Mouse (Mus musculus) neural tube, embryonic 11.5 days (tissue): ENCODE measurements around the gene B4galnt4. TPM values are rescaled to one million over a fixed set of nuclear protein-coding genes. Genes with fewer than 3 reads are reported as not detected.

ENCODE experiments used
- ATAC-seq: fragments of 200-750 bp; cut with Nextera tagmentation; 2 replicates; pipeline ENCODE4 v1.8.0; 2017; ENCODE audit warnings: moderate number of reproducible peaks, mild to moderate bottlenecking, moderate TSS enrichment, moderate library complexity; ENCODE audit not compliant: insufficient read depth, low FRiP score, low TSS enrichment
- DNase-seq: peaks from one replicate; pipeline ENCODE4 v3.0.0-alpha.2; 2015; ENCODE audit warnings: low spot score
- H3K27ac ChIP-seq: fragments of 300-500 bp; sonication (generic); 2 replicates; pipeline ENCODE4 v1.5.1; 2014; ENCODE audit warnings: low read depth, mild to moderate bottlenecking, low read length
- H3K27me3 ChIP-seq: fragments of 300-500 bp; sonication (generic); 2 replicates; pipeline ENCODE4 v1.6.1; 2014; ENCODE audit warnings: mild to moderate bottlenecking, low read length, mixed read lengths; ENCODE audit not compliant: control insufficient read depth, insufficient read depth
- H3K36me3 ChIP-seq: fragments of 300-500 bp; sonication (generic); 2 replicates; pipeline ENCODE4 v1.6.1; 2014; ENCODE audit warnings: mild to moderate bottlenecking, low read length, moderate library complexity, mixed read lengths; ENCODE audit not compliant: control insufficient read depth, insufficient read depth
- H3K4me1 ChIP-seq: fragments of 300-500 bp; sonication (generic); 2 replicates; pipeline ENCODE4 v1.6.1; 2014; ENCODE audit warnings: low read length, mixed read lengths; ENCODE audit not compliant: control insufficient read depth, insufficient read depth
- H3K4me2 ChIP-seq: fragments of 300-500 bp; sonication (generic); 2 replicates; pipeline ENCODE4 v1.6.1; 2014; ENCODE audit warnings: low read depth, mild to moderate bottlenecking, moderate library complexity
- H3K4me3 ChIP-seq: fragments of 300-500 bp; sonication (generic); 2 replicates; pipeline ENCODE4 v1.5.1; 2014; ENCODE audit warnings: low read depth, low read length
- H3K9ac ChIP-seq: fragments of 300-500 bp; sonication (generic); 2 replicates; pipeline ENCODE4 v1.6.1; 2014; ENCODE audit warnings: mild to moderate bottlenecking, low read length
- H3K9me3 ChIP-seq: fragments of 300-500 bp; sonication (generic); 2 replicates; pipeline ENCODE4 v1.6.1; 2016; ENCODE audit warnings: low read length; ENCODE audit not compliant: control insufficient read depth
- WGBS: fragments of 180-500 bp; shearing (Covaris S2); extraction: QIAGEN DNeasy Blood & Tissue Kit; methylation state at CpG from one replicate; pipeline ENCODE4 v1.1.7; 2014; 5-methylcytosine and 5-hydroxymethylcytosine counted together
- polyA plus RNA-seq: library from polyadenylated mRNA; unstranded; fragments of >200 nt; fragmentation: Nextera tagmentation; extraction: Ambion mirVana; gene quantifications from 2 replicates; pipeline ENCODE4 v1.2.1, GENCODE M21; 2014

Gene B4galnt4
- polyA plus RNA-seq, 1 experiment from 2014 or later, result 17.1 TPM

DNA sequence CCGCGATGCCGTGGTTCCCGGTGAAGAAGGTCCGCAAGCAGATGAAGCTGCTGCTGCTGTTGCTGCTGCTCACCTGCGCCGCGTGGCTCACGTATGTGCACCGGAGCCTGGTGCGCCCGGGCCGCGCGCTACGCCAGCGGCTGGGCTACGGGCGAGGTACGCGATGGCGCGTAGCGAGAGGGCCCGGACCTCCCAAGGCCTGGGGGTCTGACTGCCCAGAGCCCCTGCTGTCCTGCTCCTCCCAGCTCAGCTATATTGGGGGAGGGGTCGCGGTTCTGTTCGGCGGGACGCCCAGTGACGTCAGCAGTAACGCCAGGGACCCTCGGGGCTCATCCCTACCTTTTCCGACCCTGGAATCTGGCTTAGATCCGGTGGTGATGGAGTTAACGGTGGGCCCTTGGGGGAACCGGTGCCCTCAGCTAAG, 377 bp downstream of the B4galnt4 start:
- peak overlapping the region; percentile 90 for H3K9ac ChIP-seq
- H3K4me2 ChIP-seq, result peak overlapping the region; percentile 92
- peak; percentile 72 for ATAC-seq
- 0% methylated on average over 37 of the region's 37 CpGs for WGBS
- peak; percentile 58 for DNase-seq
- peaks cover 12% of the 10 kb centered on the region for H3K4me1 ChIP-seq
- peaks cover 7% of the 10 kb centered on the region; the same call in 1 of the 2 replicates for H3K36me3 ChIP-seq
- peak overlapping the region; percentile 79 for H3K4me3 ChIP-seq
- H3K9me3 ChIP-seq, result no peaks in the 10 kb centered on the region
- H3K27ac ChIP-seq, result peak overlapping the region; percentile 75
- no peaks in the 10 kb centered on the region for H3K27me3 ChIP-seq

DNA sequence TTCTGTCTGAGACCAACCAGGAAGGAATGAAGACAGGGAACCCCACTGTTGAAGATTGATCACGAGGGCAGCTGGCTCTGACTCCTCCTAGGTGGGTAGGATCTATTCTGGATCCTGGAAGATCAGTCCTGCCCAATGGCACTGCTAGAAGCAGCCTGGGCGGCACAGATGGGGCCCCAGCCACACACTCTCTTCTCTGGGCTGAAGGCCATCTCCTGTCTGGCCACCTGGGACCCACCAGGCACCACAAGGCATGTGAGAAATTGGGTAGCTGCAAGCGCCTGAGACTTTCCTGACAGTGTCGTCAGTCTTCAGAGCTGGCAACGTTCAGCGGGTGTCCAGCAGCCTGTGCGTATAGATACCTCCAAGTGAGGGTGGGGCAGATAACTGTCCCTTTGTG, 1.6 kb downstream of the B4galnt4 start:
- no peak overlapping the region for H3K4me3 ChIP-seq
- H3K36me3 ChIP-seq, result peaks cover 7% of the 10 kb centered on the region; the same call in 1 of the 2 replicates
- no peak for ATAC-seq
- DNase-seq, result no peak
- peaks cover 12% of the 10 kb centered on the region for H3K4me1 ChIP-seq
- no peak overlapping the region for H3K27ac ChIP-seq
- WGBS, result 84% methylated on average over 7 of the region's 7 CpGs
- peak overlapping the region; percentile 19 for H3K9ac ChIP-seq
- no peaks in the 10 kb centered on the region for H3K9me3 ChIP-seq
- H3K4me2 ChIP-seq, result no peak overlapping the region
- no peaks in the 10 kb centered on the region for H3K27me3 ChIP-seq

DNA sequence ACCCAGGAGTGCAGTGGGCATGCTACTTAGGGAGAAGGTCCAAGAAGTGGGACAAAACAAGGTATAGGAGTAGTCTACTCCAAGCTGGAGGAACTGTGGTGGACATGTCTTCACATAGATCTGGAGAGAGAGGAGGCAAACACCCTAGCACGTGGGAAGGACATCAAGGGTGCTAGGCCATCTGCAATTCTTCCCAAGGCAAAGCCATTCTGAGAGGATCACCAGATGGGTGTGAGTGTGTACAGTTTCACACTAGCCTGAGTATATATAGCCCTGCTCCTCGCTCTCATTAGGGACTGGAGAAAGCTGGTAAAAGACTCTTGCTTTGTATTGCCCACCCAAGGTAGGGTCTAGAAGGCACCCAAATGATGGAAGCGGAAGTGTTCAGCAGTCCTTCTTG, 2.4 kb downstream of the B4galnt4 start:
- ATAC-seq (no peak), DNase-seq (no peak)
- Histone ChIP-seq H3K36me3 (peaks cover 14% of the 10 kb centered on the region), H3K27ac (no peak overlapping the region), H3K4me1 (peaks cover 12% of the 10 kb centered on the region), H3K27me3 (no peaks in the 10 kb centered on the region), H3K4me2 (no peak overlapping the region), H3K4me3 (no peak overlapping the region), H3K9me3 (no peaks in the 10 kb centered on the region), H3K9ac (no peak overlapping the region)
- 87% methylated on average over 3 of the region's 3 CpGs for WGBS

DNA sequence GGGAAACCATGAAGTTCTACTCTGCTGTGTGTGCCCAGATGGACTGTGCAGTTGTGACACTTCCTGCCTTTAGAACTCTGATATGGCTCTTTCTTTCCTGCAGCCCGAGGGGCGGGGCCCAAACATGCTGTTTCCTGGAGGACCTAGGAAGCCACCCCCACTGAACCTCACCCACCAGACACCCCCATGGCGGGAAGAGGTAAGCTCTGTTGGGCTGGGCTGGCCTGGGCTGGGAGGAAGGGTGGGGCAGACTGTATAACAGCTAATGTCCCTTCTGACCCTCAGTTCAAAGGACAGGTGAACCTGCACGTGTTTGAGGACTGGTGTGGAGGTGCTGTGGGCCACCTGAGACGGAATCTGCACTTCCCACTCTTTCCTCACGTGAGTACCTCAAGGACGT, 3.3 kb downstream of the B4galnt4 start:
- DNase-seq (no peak), ATAC-seq (no peak)
- Histone ChIP-seq H3K4me1 (peaks cover 12% of the 10 kb centered on the region), H3K36me3 (peaks cover 14% of the 10 kb centered on the region), H3K27me3 (no peaks in the 10 kb centered on the region), H3K4me2 (no peak overlapping the region), H3K27ac (no peak overlapping the region), H3K9ac (no peak overlapping the region), H3K9me3 (no peaks in the 10 kb centered on the region), H3K4me3 (no peak overlapping the region)
- WGBS, result 94% methylated on average over 7 of the region's 7 CpGs

DNA sequence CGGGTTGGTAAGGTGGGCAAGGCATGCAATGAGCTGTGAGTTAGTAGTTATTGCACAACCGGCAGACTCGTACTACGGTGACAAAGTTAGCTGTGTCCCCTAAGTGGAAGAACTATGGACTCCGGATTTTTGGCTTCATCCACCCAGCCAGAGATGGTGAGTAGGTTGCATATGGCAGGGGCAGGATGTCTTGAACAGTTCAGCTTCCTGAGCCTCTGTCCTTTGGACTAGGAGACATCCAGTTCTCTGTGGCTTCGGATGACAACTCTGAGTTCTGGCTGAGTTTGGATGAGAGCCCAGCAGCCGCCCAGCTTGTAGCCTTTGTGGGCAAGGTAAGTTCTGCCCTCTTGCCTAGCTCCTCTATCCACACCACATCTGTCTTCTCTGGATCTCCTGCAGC, 3.7 kb downstream of the B4galnt4 start:
- no peak overlapping the region for H3K4me3 ChIP-seq
- no peaks in the 10 kb centered on the region for H3K9me3 ChIP-seq
- H3K4me1 ChIP-seq, result peaks cover 12% of the 10 kb centered on the region
- H3K4me2 ChIP-seq, result no peak overlapping the region
- peaks cover 14% of the 10 kb centered on the region for H3K36me3 ChIP-seq
- ATAC-seq, result no peak
- no peak overlapping the region for H3K27ac ChIP-seq
- WGBS, result 96% methylated on average over 7 of the region's 7 CpGs
- no peaks in the 10 kb centered on the region for H3K27me3 ChIP-seq
- H3K9ac ChIP-seq, result no peak overlapping the region
- DNase-seq, result no peak

DNA sequence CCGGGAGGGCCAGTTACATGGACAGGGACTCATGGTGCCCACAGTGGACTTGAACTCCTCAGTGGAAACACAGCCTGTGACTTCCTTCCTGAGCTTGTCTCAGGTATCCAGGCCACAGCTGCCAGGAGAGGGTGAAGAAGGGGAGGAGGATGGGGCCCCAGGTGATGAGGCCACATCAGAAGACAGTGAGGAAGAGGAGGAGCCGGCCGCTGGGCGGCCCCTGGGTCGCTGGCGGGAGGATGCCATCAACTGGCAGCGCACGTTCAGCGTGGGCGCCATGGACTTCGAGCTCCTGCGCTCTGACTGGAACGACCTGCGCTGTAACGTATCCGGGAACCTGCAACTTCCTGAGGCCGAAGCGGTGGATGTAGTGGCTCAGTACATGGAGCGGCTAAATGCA, 7.4 kb downstream of the B4galnt4 start:
- no peak overlapping the region for H3K4me2 ChIP-seq
- ATAC-seq, result no peak
- peaks cover 14% of the 10 kb centered on the region for H3K36me3 ChIP-seq
- H3K9ac ChIP-seq, result no peak overlapping the region
- H3K4me3 ChIP-seq, result no peak overlapping the region
- H3K27me3 ChIP-seq, result peaks cover 17% of the 10 kb centered on the region
- 69% methylated on average over 19 of the region's 19 CpGs for WGBS
- H3K27ac ChIP-seq, result no peak overlapping the region
- H3K9me3 ChIP-seq, result no peaks in the 10 kb centered on the region
- H3K4me1 ChIP-seq, result no peaks in the 10 kb centered on the region
- DNase-seq, result no peak

DNA sequence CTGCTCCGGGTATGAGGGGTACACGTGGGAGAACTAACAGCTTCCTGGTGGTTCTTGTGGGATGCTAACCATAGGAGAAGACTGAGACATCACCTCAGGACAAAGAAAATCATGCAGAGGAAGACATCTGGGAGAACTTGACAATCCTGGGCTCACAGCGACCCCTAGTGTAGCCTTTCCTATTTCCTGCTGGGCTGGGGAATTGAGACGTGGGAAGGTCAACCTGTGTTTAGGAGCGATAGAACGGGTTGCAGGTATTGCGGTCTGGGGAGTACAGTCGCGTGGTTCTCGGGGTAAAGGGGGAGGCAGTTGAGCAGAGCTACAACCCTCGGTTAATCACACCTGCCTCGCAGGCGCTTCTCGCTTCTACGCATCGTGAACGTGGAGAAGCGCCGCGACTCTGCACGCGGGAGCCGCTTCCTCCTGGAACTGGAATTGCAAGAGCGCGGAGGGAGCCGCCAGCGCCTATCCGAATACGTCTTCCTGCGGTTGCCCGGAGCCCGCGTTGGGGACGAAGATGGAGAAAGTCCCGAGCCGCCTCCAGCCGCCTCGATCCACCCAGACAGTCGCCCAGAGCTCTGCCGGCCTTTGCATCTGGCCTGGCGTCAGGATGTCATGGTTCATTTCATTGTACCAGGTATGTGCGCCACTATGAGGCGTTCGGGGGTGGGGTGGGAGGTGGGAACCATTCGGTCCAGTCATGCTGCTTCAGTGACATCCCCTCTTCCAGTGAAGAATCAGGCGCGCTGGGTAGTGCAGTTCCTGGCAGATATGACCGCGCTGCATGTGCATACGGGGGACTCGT, 9.4 kb downstream of the B4galnt4 start:
- peak; percentile 85 for DNase-seq
- H3K27ac ChIP-seq, result 0 out of 2 replicates have a peak overlapping the region, but pooled peaks have one; percentile 6
- H3K9ac ChIP-seq, result peak overlapping the region; percentile 54
- H3K9me3 ChIP-seq, result no peaks in the 10 kb centered on the region
- H3K27me3 ChIP-seq, result peaks cover 17% of the 10 kb centered on the region
- H3K36me3 ChIP-seq, result peaks cover 7% of the 10 kb centered on the region; the same call in 1 of the 2 replicates
- under 1% methylated on average over 51 of the region's 51 CpGs for WGBS
- H3K4me2 ChIP-seq, result peak overlapping the region; percentile 63
- H3K4me1 ChIP-seq, result no peaks in the 10 kb centered on the region
- ATAC-seq, result peak; percentile 22
- peak overlapping the region; percentile 23 for H3K4me3 ChIP-seq

DNA sequence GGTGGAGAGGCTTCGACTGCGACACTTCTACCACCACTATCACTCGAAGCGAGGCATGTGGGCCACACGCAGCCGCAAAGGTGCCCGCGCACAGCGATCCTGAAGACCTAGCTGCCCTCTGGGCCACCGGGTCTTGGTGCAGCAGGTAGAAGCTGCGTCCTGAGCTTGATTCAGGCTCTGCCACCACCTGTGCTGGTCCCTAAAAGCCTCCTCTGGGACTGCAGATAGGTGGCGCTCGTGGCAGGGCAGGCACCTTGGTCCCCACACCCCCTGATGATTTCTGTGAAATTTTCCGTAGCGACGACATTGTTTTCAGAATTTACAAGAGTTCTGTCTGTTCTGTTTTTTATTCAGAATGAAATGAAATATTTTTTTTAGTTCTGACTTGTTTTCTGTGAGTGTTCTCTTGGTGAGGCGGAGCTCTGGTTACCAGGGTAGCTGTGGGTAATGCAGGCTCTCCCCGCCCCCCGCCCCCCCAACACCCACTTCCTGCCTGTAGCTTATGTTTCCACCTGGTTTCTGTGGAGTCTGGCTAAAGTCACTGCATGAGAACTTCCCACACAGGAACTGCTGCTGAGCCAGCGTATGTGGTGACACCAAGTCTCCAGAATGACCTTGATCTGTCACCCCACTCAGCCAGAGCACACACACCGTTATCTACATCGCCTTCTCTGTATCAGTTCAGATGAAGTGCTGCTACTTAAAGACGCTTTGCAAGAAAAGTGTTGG, 11.3 kb downstream of the B4galnt4 start:
- no peak overlapping the region for H3K4me2 ChIP-seq
- 33% methylated on average over 23 of the region's 23 CpGs for WGBS

More for the DNA sequence above, 11.3 kb downstream of the B4galnt4 start:
- ATAC-seq, result no peak
- Histone ChIP-seq H3K27me3 (peaks cover 17% of the 10 kb centered on the region), H3K4me3 (no peak overlapping the region), H3K27ac (no peak overlapping the region), H3K9me3 (no peaks in the 10 kb centered on the region), H3K4me1 (no peaks in the 10 kb centered on the region), H3K36me3 (peaks cover 7% of the 10 kb centered on the region; the same call in 1 of the 2 replicates), H3K9ac (no peak overlapping the region)
- DNase-seq, result no peak
